Mouse (Mus musculus): Measurements from ENCODE around the gene Olfr1340. TPM values are rescaled to one million over a fixed set of nuclear protein-coding genes. Genes with fewer than 3 reads are reported as not detected.

Olfr1340 gene
- polyA plus RNA-seq, 1 experiment from 2014 or later: not detected

GRCm38 (mm10) chr4:118739574-118739973, 19.6 kb downstream of the Olfr1340 start:
- Histone ChIP-seq H3K36me3 (ENCODE audit: control insufficient read depth, insufficient read depth, low read length) (no peaks in the 10 kb centered on the region), H3K27me3 (ENCODE audit: control insufficient read depth, insufficient read depth, low read length) (peaks cover 4% of the 10 kb centered on the region; the same call in 1 of the 2 replicates), H3K4me3 (replicated peaks; ENCODE audit: low read length) (no peak overlapping the region), H3K27ac (ENCODE audit: low read length) (no peak overlapping the region), H3K4me1 (ENCODE audit: control insufficient read depth, insufficient read depth, low read length) (no peaks in the 10 kb centered on the region), H3K9ac (ENCODE audit: low read length) (no peak overlapping the region), H3K4me2 (ENCODE audit: low read depth, low read length) (no peak overlapping the region), H3K9me3 (replicated peaks; ENCODE audit: control insufficient read depth, low read length) (no peaks in the 10 kb centered on the region)
- WGBS: 61% methylated on average over 3 of the region's 3 CpGs
- no peak for ATAC-seq (ENCODE audit: insufficient read depth, low FRiP score)

GRCm38 (mm10) chr4:118740988-118741698, 21.2 kb downstream of the Olfr1340 start:
- H3K36me3 ChIP-seq (ENCODE audit: control insufficient read depth, insufficient read depth, low read length): no peaks in the 10 kb centered on the region
- ATAC-seq (ENCODE audit: insufficient read depth, low FRiP score): no peak
- H3K4me2 ChIP-seq (ENCODE audit: low read depth, low read length): no peak overlapping the region
- no peak overlapping the region for H3K4me3 ChIP-seq (replicated peaks; ENCODE audit: low read length)
- H3K27me3 ChIP-seq (ENCODE audit: control insufficient read depth, insufficient read depth, low read length): peaks cover 4% of the 10 kb centered on the region; the same call in 1 of the 2 replicates
- no peak overlapping the region for H3K9ac ChIP-seq (ENCODE audit: low read length)
- WGBS: 6% methylated on average over 11 of the region's 11 CpGs
- no peaks in the 10 kb centered on the region for H3K9me3 ChIP-seq (replicated peaks; ENCODE audit: control insufficient read depth, low read length)
- no peak overlapping the region for H3K27ac ChIP-seq (ENCODE audit: low read length)
- no peaks in the 10 kb centered on the region for H3K4me1 ChIP-seq (ENCODE audit: control insufficient read depth, insufficient read depth, low read length)

DNA sequence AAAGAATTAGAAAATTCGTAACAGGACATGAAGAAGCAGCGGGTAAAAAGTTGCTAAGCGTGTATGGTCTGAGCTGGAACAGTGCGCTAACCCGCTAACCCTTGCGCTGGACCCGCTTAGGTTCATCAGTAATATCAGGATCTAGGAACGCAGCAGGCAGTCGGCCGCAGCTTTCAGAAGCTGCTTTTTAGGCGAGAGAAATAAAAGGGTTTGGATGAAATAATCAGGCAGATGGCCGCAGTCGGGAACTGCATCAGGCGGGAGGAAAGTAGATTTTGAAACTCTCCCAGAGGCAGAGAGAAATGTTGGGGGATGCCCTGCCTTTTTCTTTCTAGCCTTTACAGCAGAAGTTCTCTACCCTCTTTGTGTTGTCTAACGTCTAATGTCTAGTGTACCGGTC, 21.9 kb downstream of the Olfr1340 start:
- no peaks in the 10 kb centered on the region for H3K36me3 ChIP-seq (ENCODE audit: control insufficient read depth, insufficient read depth, low read length)
- H3K4me3 ChIP-seq (replicated peaks; ENCODE audit: low read length): no peak overlapping the region
- WGBS: 12% methylated on average over 16 of the region's 16 CpGs
- H3K4me1 ChIP-seq (ENCODE audit: control insufficient read depth, insufficient read depth, low read length): no peaks in the 10 kb centered on the region
- no peak overlapping the region for H3K4me2 ChIP-seq (ENCODE audit: low read depth, low read length)
- ATAC-seq (ENCODE audit: insufficient read depth, low FRiP score): no peak
- peaks cover 4% of the 10 kb centered on the region; the same call in 1 of the 2 replicates for H3K27me3 ChIP-seq (ENCODE audit: control insufficient read depth, insufficient read depth, low read length)
- no peaks in the 10 kb centered on the region for H3K9me3 ChIP-seq (replicated peaks; ENCODE audit: control insufficient read depth, low read length)
- no peak overlapping the region for H3K9ac ChIP-seq (ENCODE audit: low read length)
- H3K27ac ChIP-seq (ENCODE audit: low read length): no peak overlapping the region

GRCm38 (mm10) chr4:118758637-118759036, 38.7 kb downstream of the Olfr1340 start, which contains the start of gene Olfr1338:
Gene Olfr1338 (minus strand): TSS chr4:118758737.
- H3K9ac ChIP-seq (ENCODE audit: low read length): no peak within 1 kb of the TSS
- H3K27ac ChIP-seq (ENCODE audit: low read length): no peak within 1 kb of the TSS
- H3K9me3 ChIP-seq (replicated peaks; ENCODE audit: control insufficient read depth, low read length): no peaks in the 10 kb centered on the region
- H3K4me2 ChIP-seq (ENCODE audit: low read depth, low read length): no peak within 1 kb of the TSS
- H3K4me1 ChIP-seq (ENCODE audit: control insufficient read depth, insufficient read depth, low read length): no peaks in the 10 kb centered on the region
- ATAC-seq (ENCODE audit: insufficient read depth, low FRiP score): no peak
- 82% methylated on average over 1 of the region's 1 CpGs for WGBS
- H3K4me3 ChIP-seq (replicated peaks; ENCODE audit: low read length): no peak within 1 kb of the TSS
- no peaks in the 10 kb centered on the region for H3K36me3 ChIP-seq (ENCODE audit: control insufficient read depth, insufficient read depth, low read length)
- H3K27me3 ChIP-seq (ENCODE audit: control insufficient read depth, insufficient read depth, low read length): no peaks in the 10 kb centered on the region

Other genes with a start within 250 kb of the Olfr1340 start
- 25.4 and 27.6 TPM in 2 replicates for gene Tie1, start 230.1 kb upstream of the Olfr1340 start, polyA plus RNA-seq (2015; fragmentation: Nextera tagmentation; extraction: Ambion mirVana)
- 31.8 and 36.6 TPM in 2 replicates for gene 2610528J11Rik, start 193.1 kb upstream of the Olfr1340 start, polyA plus RNA-seq (2015; fragmentation: Nextera tagmentation; extraction: Ambion mirVana)
- gene Tmem125, start 176.1 kb upstream of the Olfr1340 start, polyA plus RNA-seq (2015; fragmentation: Nextera tagmentation; extraction: Ambion mirVana): 16.7 and 24.0 TPM in 2 replicates
- 0.25 TPM in 2 replicates for gene Cfap57, start 99.4 kb upstream of the Olfr1340 start, polyA plus RNA-seq (2015; fragmentation: Nextera tagmentation; extraction: Ambion mirVana)
- gene Ebna1bp2, start 99.3 kb upstream of the Olfr1340 start, polyA plus RNA-seq (2015; fragmentation: Nextera tagmentation; extraction: Ambion mirVana): 117 and 120 TPM in 2 replicates
- not detected in 2 replicates for gene Olfr62, start 61.2 kb upstream of the Olfr1340 start, polyA plus RNA-seq (2015; fragmentation: Nextera tagmentation; extraction: Ambion mirVana)
- not detected in 2 replicates for gene Olfr1342, start 27.4 kb upstream of the Olfr1340 start, polyA plus RNA-seq (2015; fragmentation: Nextera tagmentation; extraction: Ambion mirVana)
- not detected in 2 replicates for gene Olfr1341, start 16.6 kb upstream of the Olfr1340 start, polyA plus RNA-seq (2015; fragmentation: Nextera tagmentation; extraction: Ambion mirVana)
- not detected in 2 replicates for gene Olfr1339, start 12.0 kb downstream of the Olfr1340 start, polyA plus RNA-seq (2015; fragmentation: Nextera tagmentation; extraction: Ambion mirVana)
- not detected in 2 replicates for gene Olfr1338, start 38.6 kb downstream of the Olfr1340 start, polyA plus RNA-seq (2015; fragmentation: Nextera tagmentation; extraction: Ambion mirVana)
- gene Olfr1337, start 62.4 kb downstream of the Olfr1340 start, polyA plus RNA-seq (2015; fragmentation: Nextera tagmentation; extraction: Ambion mirVana): not detected in 2 replicates
- not detected in 2 replicates for gene Olfr1335, start 89.8 kb downstream of the Olfr1340 start, polyA plus RNA-seq (2015; fragmentation: Nextera tagmentation; extraction: Ambion mirVana)
- not detected in 2 replicates for gene Olfr1333, start 116.1 kb downstream of the Olfr1340 start, polyA plus RNA-seq (2015; fragmentation: Nextera tagmentation; extraction: Ambion mirVana)
- not detected in 2 replicates for gene Olfr1331, start 144.5 kb downstream of the Olfr1340 start, polyA plus RNA-seq (2015; fragmentation: Nextera tagmentation; extraction: Ambion mirVana)
- gene Olfr1330, start 168.5 kb downstream of the Olfr1340 start, polyA plus RNA-seq (2015; fragmentation: Nextera tagmentation; extraction: Ambion mirVana): not detected in 2 replicates
- gene Olfr1329, start 197.3 kb downstream of the Olfr1340 start, polyA plus RNA-seq (2015; fragmentation: Nextera tagmentation; extraction: Ambion mirVana): not detected in 2 replicates
- not detected in 2 replicates for gene Olfr1328, start 218.5 kb downstream of the Olfr1340 start, polyA plus RNA-seq (2015; fragmentation: Nextera tagmentation; extraction: Ambion mirVana)
- gene Lao1, start 241.4 kb downstream of the Olfr1340 start, polyA plus RNA-seq (2015; fragmentation: Nextera tagmentation; extraction: Ambion mirVana): not detected in 2 replicates